Comparison of ENCODE assay signal across 7 mouse cellular contexts in genomic region chr11:97698741-97699611, GRCm38 (mm10). TPM values are rescaled to one million over a fixed set of nuclear protein-coding genes. Genes with fewer than 3 reads are reported as not detected.
DNase-seq lines count a peak whose midpoint lies in the region; ATAC-seq lines count a peak whose summit lies in the region.

No protein-coding gene starts in this region.

- peak; percentile 1; the same call in 1 of the 2 replicates for ATAC-seq in embryonic facial prominence, embryonic 12.5 days (ENCODE audit: insufficient number of reproducible peaks, insufficient read depth, low FRiP score, low TSS enrichment)
- ATAC-seq in heart, embryonic 14.5 days (ENCODE audit: insufficient number of reproducible peaks, insufficient read depth, low FRiP score, low read depth) = no peak

- H3K9ac ChIP-seq in embryonic facial prominence, embryonic 12.5 days = peak overlapping the region; percentile 97
- H3K9ac ChIP-seq in heart, embryonic 14.5 days (ENCODE audit: low read length) = peak overlapping the region; percentile 98

- no peaks in the 10 kb centered on the region for H3K27me3 ChIP-seq in embryonic facial prominence, embryonic 12.5 days
- H3K27me3 ChIP-seq in heart, embryonic 14.5 days (ENCODE audit: control insufficient read depth, insufficient read depth, low read length) = no peaks in the 10 kb centered on the region
- 0 out of 2 replicates have a peak, but pooled peaks cover 2% of the 10 kb centered on the region for H3K27me3 ChIP-seq in splenic B cell, adult 2 months (ENCODE audit: control insufficient read depth, insufficient read depth, low read length, poor library complexity, severe bottlenecking)

- H3K27ac ChIP-seq in embryonic facial prominence, embryonic 12.5 days = peak overlapping the region; percentile 98
- H3K27ac ChIP-seq in heart, embryonic 14.5 days (replicated peaks in 1 of 2; ENCODE audit: control insufficient read depth in 1 of 2, insufficient read depth in 1 of 2, low read depth in 2 of 2, low read length in 2 of 2) = peak overlapping the region; percentile 89 to 100

- peak overlapping the region; percentile 91 for H3K4me3 ChIP-seq in embryonic facial prominence, embryonic 12.5 days
- H3K4me3 ChIP-seq in heart, embryonic 14.5 days (ENCODE audit: control insufficient read depth in 1 of 2, insufficient read depth in 1 of 2, low read depth in 1 of 2, low read length in 2 of 2) = peak overlapping the region; percentile 78 to 90

- under 1% methylated on average over 63 of the region's 63 CpGs for WGBS in embryonic facial prominence, embryonic 12.5 days
- under 1% methylated on average over 60 of the region's 63 CpGs for WGBS in heart, embryonic 14.5 days

- peaks cover 56% of the 10 kb centered on the region for H3K4me1 ChIP-seq in embryonic facial prominence, embryonic 12.5 days
- H3K4me1 ChIP-seq in heart, embryonic 14.5 days (ENCODE audit: control insufficient read depth in 2 of 2, insufficient read depth in 2 of 2, low read length in 2 of 2) = peaks cover 36 to 60% of the 10 kb centered on the region in 2 experiments

- H3K9me3 ChIP-seq in embryonic facial prominence, embryonic 12.5 days = no peaks in the 10 kb centered on the region
- H3K9me3 ChIP-seq in heart, embryonic 14.5 days (ENCODE audit: control insufficient read depth, low read length) = no peaks in the 10 kb centered on the region

- peak overlapping the region; percentile 89 for H3K4me2 ChIP-seq in embryonic facial prominence, embryonic 12.5 days (replicated peaks)
- H3K4me2 ChIP-seq in heart, embryonic 14.5 days (ENCODE audit: low read length) = peak overlapping the region; percentile 95

- peak; percentile 93 for DNase-seq in ES-CJ7 (ENCODE audit: low read depth, low spot score)
- DNase-seq in adrenal gland, adult 2 months = peak; percentile 86
- DNase-seq in kidney, postnatal 10 days = peak; percentile 91
- peak; percentile 80 for DNase-seq in lung, postnatal 36 days
- DNase-seq in splenic B cell, adult 2 months (ENCODE audit: low read depth, low spot score) = peak; percentile 32

- H3K36me3 ChIP-seq in embryonic facial prominence, embryonic 12.5 days = no peaks in the 10 kb centered on the region
- H3K36me3 ChIP-seq in heart, embryonic 14.5 days (ENCODE audit: control insufficient read depth, insufficient read depth, low read length) = no peaks in the 10 kb centered on the region
- H3K36me3 ChIP-seq in splenic B cell, adult 2 months (ENCODE audit: control insufficient read depth, insufficient read depth, low read length, poor library complexity, severe bottlenecking) = no peaks in the 10 kb centered on the region

RNA-seq across cellular contexts. Expression of gene Pcgf2, which starts 1.3 kb away (rescaled TPM):
- total RNA-seq in adrenal gland, adult 2 months (2021) = 10 to 100 TPM; 19.8 to 26.1 TPM
- 89.5 and 107 TPM in 2 replicates for polyA plus RNA-seq in adrenal gland, adult 2 months (2012; rRNA removed)
- 20.6 and 21.6 TPM in 2 replicates for polyA plus RNA-seq in embryonic facial prominence, embryonic 12.5 days (2016; fragmentation: Nextera tagmentation; extraction: Ambion mirVana)
- 12.5 and 14.5 TPM in 2 replicates for polyA plus RNA-seq in heart, embryonic 14.5 days (2014; fragmentation: Nextera tagmentation; extraction: Ambion mirVana)

RNA-seq across cellular contexts. Expression of gene Psmb3, which starts 4.2 kb away (rescaled TPM):
- total RNA-seq in adrenal gland, adult 2 months (2021) = 100 to 1,000 TPM; 224 to 239 TPM
- 247 and 261 TPM in 2 replicates for polyA plus RNA-seq in adrenal gland, adult 2 months (2012; rRNA removed)
- 447 and 479 TPM in 2 replicates for polyA plus RNA-seq in embryonic facial prominence, embryonic 12.5 days (2016; fragmentation: Nextera tagmentation; extraction: Ambion mirVana)
- 430 and 441 TPM in 2 replicates for polyA plus RNA-seq in heart, embryonic 14.5 days (2014; fragmentation: Nextera tagmentation; extraction: Ambion mirVana)

RNA-seq across cellular contexts. Expression of gene Cisd3, which starts 13.3 kb away (rescaled TPM):
- total RNA-seq in adrenal gland, adult 2 months (2021) = 100 to 1,000 TPM; 183 to 265 TPM
- 61.6 and 66.4 TPM in 2 replicates for polyA plus RNA-seq in adrenal gland, adult 2 months (2012; rRNA removed)
- 11.6 and 13.7 TPM in 2 replicates for polyA plus RNA-seq in embryonic facial prominence, embryonic 12.5 days (2016; fragmentation: Nextera tagmentation; extraction: Ambion mirVana)
- 52.6 and 63.2 TPM in 2 replicates for polyA plus RNA-seq in heart, embryonic 14.5 days (2014; fragmentation: Nextera tagmentation; extraction: Ambion mirVana)

RNA-seq across cellular contexts. Expression of gene Mllt6, which starts 35.8 kb away (rescaled TPM):
- 10 to 100 TPM; 30.6 to 51.2 TPM for total RNA-seq in adrenal gland, adult 2 months (2021)
- 73.0 and 85.8 TPM in 2 replicates for polyA plus RNA-seq in adrenal gland, adult 2 months (2012; rRNA removed)
- 3.2 and 3.4 TPM in 2 replicates for polyA plus RNA-seq in embryonic facial prominence, embryonic 12.5 days (2016; fragmentation: Nextera tagmentation; extraction: Ambion mirVana)
- 3.2 and 3.3 TPM in 2 replicates for polyA plus RNA-seq in heart, embryonic 14.5 days (2014; fragmentation: Nextera tagmentation; extraction: Ambion mirVana)

RNA-seq across cellular contexts. Expression of gene Pip4k2b, which starts 45.5 kb away (rescaled TPM):
- total RNA-seq in adrenal gland, adult 2 months (2021) = 10 to 100 TPM; 26.9 to 27.2 TPM
- 12.8 and 14.7 TPM in 2 replicates for polyA plus RNA-seq in adrenal gland, adult 2 months (2012; rRNA removed)
- polyA plus RNA-seq in embryonic facial prominence, embryonic 12.5 days (2016; fragmentation: Nextera tagmentation; extraction: Ambion mirVana) = 2.6 and 3.0 TPM in 2 replicates
- polyA plus RNA-seq in heart, embryonic 14.5 days (2014; fragmentation: Nextera tagmentation; extraction: Ambion mirVana) = 0.80 and 1.1 TPM in 2 replicates

Comparison
In these comparisons a context has a peak if more than half of its experiments do, and no peak if none do; other contexts are left out.
1. DNase-seq: peak in every context shown above with its lines; median percentile 93 in ES-CJ7; 91 in kidney, postnatal 10 days; 86 in adrenal gland, adult 2 months; 80 in lung, postnatal 36 days; 32 in splenic B cell, adult 2 months.